Mouse (Mus musculus) cerebellum, adult 11-12 months (tissue): Measurements from ENCODE around the gene Mob1b.
"Not testable (repeated sequence)": the region's sequence is repeated elsewhere in the genome, so short reads cannot be mapped to it uniquely, and the experiment has no call there.

ENCODE experiments used
- DNase-seq: peaks from one replicate; pipeline ENCODE4 v3.0.0; 2022

The Mob1b gene

GRCm38 (mm10) chr5:88703551-88703950 lies 17.1 kb upstream of the Mob1b start:
- no peak for DNase-seq

DNA sequence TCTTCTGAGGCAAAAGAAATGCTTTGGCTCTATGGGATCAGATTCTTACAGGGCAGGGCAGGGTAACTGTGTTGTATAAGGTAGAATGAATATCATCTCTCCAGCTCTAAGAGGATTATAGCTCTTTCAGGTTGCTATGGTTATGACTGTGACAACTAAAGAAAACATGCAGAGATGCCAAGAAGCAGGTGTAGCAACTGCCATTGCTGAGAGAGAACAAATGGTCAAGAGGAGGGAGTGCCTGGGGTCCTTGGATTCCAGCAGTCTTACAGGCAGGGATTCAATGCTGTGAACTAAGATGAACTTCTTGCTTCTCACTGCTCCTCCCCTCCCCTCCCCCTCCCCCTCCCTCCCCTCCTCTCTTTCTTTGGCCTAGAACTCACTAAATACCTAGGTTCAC lies 9.5 kb upstream of the Mob1b start:
- DNase-seq = no peak

DNA sequence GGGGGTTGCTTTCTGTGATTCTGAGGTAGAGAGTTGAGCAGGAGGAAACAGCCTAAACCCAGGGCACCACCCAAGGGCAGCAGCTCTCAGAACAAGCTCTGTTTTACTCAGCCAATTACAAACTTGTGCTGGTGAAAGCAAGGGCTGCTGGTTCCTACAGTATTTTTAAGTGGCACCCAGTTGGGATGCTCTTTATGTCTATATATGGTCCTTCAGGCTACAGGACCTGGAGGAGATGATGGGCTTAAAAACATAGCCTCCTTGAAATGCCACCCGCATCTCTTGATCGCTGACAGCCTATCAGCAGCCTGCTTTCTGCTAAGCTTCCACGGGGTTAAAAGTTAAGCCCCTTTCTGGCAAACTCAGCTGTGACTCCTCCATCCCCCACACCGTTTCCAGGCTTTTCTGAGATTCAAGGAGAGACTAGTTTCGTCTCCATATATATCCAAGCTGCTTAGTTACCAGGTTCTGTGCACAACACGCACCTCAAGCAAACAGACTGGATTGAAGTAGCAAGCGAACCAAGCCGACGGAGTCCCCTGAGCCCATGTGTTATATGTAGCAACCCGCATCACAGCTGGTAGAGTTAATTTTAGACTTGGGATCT lies 8.9 kb upstream of the Mob1b start:
- DNase-seq = no peak

DNA sequence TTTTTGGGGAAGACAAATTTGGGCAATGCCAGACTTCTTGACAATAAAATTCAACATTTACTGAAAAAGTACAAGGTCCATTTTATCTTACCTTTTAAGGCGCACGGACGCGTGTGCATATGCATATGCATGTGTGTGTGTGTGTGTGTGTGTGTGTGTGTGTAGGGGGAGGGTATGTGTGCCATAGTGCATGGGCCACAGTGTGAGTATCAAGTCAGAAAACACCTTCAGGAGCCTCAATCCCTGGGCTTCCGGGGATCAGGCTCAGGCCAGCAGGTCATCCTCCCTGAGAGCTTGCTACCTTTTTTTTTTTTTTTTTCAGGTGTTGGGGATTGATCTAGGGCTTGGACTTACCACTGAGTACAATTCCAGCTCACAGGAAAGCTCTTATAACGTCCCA lies 8.3 kb upstream of the Mob1b start:
- DNase-seq = no peak

DNA sequence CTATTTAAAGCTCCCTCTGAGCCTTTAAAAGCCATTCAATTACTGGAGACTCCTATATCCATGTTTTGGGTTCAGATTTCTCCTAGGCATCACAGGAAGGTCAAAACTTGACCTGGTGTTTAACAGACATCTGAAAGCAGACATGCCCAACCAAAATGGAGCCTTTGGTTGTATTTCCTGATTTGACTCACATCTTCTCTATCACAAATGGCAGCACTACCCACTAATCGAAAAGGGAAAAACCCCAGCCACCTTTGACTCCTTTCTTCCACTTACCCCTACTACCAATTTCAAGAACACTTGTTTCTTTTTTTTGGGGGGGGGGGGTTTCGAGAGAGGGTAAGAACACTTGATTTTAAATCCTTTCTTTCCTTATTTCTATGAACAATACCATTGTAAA lies 3.7 kb upstream of the Mob1b start:
- no peak for DNase-seq

DNA sequence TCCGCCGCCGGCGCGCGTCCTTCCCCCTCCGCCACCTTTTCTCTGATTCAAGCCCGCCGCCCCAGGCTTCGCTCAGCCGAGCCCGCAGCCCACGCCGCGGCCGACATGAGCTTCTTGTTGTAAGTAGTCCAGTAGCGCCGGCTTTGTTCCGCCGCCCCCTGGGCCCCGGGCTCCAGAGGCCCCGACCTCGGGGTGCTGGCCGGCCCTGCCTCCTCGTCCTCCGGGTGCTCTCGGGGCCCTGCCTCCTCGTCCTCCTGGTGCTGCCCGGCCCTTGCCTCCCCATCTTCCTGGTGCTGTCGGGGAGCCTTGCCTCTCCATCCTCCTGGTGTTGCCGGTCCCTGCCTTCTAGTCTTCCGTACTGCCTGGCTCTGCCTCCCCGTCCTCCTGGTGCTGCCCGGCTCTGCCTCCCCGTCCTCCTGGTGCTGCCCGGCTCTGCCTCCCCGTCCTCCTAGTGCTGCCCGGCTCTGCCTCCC lies 384 bp downstream of the Mob1b start:
- no peak for DNase-seq

DNA sequence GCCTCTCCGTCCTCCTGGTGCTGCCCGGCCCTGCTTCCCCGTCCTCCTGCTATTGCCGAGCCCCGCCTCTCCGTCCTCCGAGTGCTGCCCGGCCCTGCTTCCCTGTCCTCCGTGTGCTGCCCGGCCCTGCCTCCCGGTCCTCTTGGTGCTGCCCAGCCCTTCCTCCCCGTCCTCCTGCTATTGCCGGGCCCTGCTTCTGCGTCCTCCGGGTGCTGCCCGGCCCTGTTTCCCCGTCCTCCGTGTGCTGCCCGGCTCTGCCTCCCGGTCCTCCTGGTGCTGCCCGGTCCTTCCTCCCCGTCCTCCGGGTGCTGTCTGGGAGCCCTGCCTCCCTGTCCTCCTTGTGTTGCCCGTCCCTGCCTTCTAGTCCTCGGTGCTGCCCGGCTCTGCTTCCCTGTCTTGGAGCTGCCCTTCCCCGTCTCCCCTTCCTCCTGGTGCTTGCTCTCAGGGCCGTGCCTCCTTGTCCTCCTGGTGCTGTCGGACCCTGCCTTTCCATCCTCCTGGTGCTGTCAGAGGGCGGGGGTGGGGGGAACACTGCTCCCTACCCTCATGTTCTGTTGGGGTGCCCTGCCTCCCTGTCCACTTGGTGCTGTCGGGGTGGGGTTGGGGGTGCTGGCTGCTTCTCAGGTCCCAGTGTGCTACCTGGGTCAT lies 1.0 kb downstream of the Mob1b start:
- DNase-seq = peak; percentile 47

- peak; percentile 64 for DNase-seq
Measured at GRCm38 (mm10) chr5:88722213-88722600, 1.6 kb downstream of the Mob1b start.

DNA sequence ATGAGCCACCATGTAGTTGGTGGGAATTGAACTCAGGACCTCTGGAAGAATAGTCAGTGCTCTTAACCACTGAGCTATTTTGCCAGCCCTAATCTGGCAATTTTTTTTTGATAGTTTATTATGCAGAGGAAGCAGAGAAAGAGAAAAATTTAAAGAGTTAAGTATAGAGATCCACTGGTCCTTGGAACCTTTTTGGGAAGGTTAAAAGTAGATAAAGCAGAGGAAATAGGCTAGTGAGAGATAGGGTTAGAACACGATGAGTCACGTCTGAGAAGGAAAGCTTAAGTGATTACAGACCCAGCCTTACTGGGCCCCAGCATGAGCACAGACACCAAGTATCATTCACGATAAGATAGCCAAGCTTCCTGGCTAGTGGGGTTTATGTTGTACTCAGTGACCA lies 3.4 kb downstream of the Mob1b start:
- DNase-seq = no peak

GRCm38 (mm10) chr5:88727593-88728144 lies 7.0 kb downstream of the Mob1b start:
- no peak for DNase-seq

DNA sequence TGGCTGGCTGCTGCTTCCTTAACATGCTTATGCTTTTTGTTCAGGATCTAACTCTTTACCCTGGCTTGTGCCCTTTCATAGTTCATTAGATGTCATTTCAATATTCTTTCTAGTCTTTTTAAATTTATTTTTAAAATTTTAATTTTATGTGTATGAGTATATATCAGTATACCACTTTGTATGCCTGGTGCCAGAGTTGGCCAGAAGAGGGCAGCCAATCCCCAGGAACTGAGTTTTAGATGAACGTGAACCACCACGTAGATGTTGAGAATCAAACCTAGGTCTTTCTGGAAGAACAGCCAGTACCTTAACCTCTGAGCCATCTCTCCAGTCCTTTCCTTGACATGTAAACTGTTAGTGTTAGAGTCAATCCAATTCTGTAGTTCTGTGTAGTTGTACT lies 14.1 kb downstream of the Mob1b start:
- DNase-seq = no peak

DNA sequence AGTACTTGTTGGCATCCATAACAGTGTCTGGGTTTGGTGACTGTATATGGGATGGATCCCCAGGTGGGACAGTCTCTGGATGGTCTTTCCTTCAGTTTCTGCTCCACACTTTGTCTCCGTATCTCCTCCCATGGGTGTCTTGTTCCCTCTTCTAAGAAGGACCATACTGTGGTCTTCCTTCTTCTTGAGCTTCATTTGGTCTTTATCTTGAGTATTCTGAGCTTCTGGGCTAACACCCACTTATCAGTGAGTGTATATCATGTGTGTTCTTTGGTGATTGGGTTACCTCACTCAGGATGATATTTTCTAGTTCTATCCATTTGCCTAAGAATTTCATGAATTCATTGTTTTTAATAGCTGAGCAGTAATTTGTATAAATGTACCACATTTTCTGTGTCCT lies 20.4 kb downstream of the Mob1b start:
- not testable (repeated sequence) for DNase-seq

DNA sequence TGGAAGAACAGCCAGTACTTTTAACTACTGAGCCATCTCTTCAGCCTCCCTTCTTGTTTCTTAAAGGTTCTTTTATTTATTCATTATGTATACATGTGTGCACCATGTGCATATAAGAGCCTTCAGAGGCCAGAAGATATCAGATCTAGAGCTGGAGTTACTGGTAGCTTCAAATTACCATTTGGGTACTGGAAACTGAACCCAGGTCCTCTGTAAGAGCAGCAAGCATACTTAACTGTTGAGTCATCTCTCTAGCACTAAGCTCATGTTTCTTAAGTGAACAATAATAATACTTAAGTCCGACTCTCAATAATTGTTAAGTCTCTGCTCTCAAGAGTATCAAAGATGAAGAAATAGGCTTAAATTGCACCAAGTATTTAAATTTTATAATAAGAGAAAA lies 27.1 kb downstream of the Mob1b start:
- DNase-seq = no peak

DNA sequence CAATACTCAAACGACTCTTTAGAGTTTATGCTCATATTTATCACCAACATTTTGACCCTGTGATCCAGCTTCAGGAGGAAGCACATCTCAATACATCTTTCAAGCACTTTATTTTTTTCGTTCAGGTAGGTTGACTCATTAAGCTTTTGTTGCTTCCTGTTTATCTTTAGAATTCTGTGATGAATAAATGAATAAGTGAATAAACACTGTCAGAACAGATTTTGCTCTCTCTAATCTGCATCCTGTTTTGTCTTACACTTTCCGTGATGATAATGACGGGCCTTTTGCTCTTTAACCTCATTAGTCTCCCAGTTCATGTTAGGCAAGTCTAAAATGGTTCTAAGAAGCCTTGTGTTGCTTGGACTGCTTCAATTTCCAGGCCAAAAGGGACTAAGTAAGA lies 32.5 kb downstream of the Mob1b start:
- DNase-seq = no peak

- no peak for DNase-seq
Measured at GRCm38 (mm10) chr5:88762611-88763010, 42.0 kb downstream of the Mob1b start.

DNA sequence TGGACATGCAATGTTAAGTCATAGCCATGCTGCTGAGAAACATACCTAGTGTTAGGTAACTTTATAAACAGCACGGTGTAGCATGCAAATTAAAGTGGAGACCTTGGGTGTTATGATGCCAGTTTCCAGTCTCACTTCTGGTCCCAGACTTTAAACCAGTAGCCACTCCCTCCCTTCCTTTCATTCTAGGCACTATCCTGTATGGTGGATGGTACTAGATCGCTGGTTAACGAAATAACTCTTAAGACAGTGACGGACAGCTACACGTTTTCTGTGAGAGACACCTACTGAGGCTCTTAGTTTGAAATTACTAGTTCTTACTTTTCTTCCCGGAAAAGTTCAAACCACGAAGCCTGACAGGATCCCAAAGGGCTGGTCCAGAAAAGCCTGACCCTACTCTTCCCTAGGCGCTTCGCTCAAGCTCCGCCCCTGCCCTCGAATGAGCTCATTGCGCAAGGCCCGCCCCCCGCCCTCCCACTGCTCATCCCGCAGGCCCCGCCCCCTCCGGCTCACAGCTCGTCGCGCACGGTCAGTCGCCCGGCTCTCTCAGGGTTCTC lies 43.9 kb downstream of the Mob1b start:
- no peak for DNase-seq

DNA sequence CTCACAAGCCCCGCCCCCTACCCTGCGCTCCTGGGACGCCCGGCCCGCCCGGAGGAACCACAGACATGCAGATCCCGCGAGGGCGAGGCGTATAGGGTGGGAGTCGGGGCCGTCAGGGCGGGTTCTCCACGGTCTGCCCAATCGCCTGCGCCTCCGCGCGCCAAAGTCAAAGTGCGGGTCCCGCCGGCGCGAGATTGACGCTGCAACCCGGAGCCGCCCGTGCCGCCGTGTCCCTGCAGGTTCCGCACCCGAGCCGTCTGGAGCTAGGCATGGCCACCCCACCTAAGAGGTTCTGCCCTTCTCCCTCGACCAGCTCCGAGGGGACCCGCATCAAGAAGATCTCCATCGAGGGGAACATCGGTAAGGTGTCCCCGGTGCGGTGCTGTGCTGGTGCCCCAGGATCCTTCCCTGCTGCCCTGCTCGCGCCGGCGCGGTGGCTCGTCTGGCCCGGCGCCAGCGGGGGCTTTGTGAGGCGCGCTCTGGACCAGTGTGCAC lies 44.4 kb downstream of the Mob1b start, which contains the start of gene Dck:
Gene Dck (plus strand): TSS at position 10 of the 495 bp plus-strand sequence.
- peak; percentile 97 for DNase-seq

GRCm38 (mm10) chr5:88765587-88765986 lies 44.9 kb downstream of the Mob1b start:
- DNase-seq = no peak

GRCm38 (mm10) chr5:88766121-88766520 lies 45.5 kb downstream of the Mob1b start:
- peak; percentile 11 for DNase-seq

DNA sequence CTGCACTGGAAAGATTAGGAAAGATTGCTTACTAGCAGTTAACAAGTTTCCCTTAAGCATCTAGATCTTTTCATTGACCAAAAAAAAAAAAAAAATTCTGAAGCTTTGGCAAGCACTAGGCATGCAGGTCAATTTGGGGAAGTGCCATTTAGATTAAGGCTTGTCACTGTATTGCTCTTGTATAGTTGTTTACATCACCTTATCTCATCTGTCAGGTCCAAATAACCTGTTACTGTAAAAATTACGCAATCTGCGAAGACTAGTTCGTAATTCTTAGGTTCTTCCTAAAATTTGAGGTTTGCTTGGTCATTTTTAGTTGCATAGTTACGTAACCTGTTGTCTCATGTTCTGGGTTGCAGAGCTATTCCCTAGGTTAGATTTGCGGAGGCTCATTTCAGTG lies 46.2 kb downstream of the Mob1b start:
- DNase-seq = no peak

GRCm38 (mm10) chr5:88768201-88768600 lies 47.5 kb downstream of the Mob1b start:
- DNase-seq = no peak

DNA sequence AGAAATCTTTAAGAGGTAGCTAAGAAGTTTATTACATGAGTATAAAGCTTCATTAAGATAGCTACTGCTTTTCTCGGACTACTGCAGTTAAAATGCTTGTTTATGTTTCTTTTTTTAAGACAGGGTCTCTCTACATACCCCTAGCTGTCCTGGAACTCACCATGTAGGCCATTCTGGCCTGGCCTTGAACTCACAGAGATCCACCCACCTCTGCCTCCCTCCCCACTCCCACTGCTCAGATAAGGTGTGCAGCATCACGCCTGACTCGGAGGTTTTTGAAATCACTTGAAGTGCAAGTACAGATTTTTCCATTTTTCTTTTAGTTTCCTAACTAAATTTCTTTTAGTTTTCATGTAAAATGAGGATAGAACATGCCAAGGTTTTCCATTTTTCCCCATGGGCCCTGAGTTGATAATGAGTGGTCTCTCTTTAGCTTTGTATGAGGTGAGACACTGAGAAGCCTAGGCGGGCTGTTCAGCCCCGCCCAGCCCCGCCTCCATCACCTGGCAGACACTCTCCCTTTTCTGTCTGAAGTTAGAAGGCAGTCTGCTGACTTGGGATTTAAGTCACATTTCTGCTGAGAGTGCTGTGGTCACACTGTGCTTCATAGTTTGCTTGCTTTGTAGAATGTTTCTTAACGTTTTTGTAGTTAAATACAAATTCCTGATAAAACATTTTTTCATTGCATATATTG lies 61.6 kb downstream of the Mob1b start:
- no peak for DNase-seq

DNA sequence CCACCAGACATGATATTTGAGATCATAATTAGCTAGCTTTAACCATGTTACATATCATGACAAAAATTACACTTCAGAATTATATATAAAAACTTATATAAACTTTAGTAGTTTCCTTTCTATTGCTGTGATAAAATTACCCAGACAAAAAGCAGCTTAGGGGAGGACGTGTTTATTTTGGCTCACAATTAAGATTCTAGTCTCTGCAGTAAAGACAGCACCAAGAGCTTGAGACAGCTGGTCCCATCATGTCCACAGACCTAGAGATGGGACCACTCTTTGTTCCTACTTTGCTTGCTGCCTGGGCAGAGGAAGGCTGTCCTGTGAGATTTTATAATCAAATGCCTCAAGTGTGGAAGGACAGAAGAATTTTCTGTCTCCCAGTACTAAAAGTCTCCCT lies 64.4 kb downstream of the Mob1b start:
- no peak for DNase-seq
